Mouse (Mus musculus): ENCODE data around the gene Rab11fip3.
"Not testable (repeated sequence)": the region's sequence is repeated elsewhere in the genome, so short reads cannot be mapped to it uniquely, and the experiment has no call there.

The Rab11fip3 gene

DNA sequence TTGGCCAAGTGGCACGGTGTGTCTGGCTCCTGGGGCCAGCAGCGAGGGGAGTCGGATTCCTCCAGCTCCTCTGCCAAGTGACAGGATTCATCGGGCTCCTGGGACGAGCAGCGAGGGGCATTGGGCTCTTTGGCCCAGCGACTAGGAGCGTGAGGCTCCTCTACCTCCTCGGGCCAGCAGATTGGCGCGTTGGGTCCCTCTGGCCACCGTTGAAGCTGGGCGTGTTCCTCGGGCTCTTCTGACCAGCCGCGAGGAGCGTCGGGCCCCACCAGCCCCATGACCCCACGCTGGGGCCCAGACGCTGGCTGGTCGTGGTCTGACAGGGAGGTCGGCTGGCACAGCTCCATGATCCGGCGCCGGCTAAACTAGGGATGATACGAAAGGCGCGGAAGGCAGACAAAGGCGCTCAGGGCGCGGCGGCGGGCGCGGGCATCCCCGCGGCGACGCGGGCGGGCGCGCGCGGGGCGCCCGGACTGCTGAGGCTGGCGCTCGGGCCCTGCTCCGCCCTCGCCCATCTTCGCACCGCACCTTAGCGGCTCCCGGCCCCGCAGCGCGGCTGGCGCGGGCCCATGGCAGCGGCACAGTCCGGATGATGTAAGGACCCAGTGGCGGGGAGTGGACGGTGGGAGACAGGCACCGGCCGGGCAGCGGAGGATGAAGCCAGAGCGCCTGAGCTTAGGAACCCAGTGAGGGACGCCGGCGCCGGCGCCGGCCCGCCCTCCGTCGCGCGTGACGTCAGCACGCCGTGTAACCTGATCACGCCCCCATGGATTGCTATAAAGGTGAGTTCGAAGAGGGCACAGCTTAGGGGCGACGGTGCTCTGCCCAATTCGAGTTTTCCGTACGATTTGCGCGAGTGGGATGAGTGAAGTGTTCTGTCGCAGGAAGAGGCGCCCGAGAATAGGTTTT is at the start of gene Rab11fip3:
Rab11fip3 (minus strand) TSS at position 725 of the 909 bp plus-strand sequence.
- ATAC-seq (ENCODE audit: insufficient number of reproducible peaks, low FRiP score, low TSS enrichment), result peak; percentile 89

GRCm38 (mm10) chr17:26116503-26117258 is 47.3 kb upstream of the Rab11fip3 start:
- ATAC-seq (ENCODE audit: insufficient number of reproducible peaks, low FRiP score, low TSS enrichment), result no peak

DNA sequence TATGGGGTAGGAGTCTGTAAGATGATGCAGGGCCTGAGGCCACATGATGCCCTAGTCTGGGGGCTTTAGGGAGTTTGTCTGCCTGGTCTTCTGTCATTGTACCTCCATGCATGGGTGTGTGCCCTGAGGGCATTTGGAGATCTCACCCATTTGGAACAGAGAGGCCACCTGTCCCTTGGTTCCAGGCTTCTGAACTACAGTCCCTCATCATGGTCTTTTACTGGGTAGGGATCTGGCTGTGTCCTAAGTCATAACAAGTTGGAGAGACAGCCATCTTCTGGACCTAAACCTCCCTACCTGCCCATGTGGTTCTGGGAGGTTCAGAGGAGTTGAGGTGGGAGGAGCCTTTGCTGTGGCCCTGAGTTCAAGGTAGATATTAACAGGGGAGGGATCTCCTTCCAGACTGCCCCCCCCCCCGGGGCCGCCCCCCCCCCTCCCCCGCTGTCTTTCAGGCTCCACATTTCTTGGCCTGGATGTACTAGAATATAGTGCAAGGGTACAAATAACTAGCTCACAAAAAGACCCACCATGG is 46.7 kb upstream of the Rab11fip3 start:
- no peak for ATAC-seq (ENCODE audit: insufficient number of reproducible peaks, low FRiP score, low TSS enrichment)

- no peak for ATAC-seq (ENCODE audit: insufficient number of reproducible peaks, low FRiP score, low TSS enrichment)
Observed at GRCm38 (mm10) chr17:26115205-26115898, 46.0 kb upstream of the Rab11fip3 start.

- not testable (repeated sequence) for ATAC-seq (ENCODE audit: insufficient number of reproducible peaks, low FRiP score, low TSS enrichment)
Observed at GRCm38 (mm10) chr17:26114461-26114860, 45.1 kb upstream of the Rab11fip3 start.

DNA sequence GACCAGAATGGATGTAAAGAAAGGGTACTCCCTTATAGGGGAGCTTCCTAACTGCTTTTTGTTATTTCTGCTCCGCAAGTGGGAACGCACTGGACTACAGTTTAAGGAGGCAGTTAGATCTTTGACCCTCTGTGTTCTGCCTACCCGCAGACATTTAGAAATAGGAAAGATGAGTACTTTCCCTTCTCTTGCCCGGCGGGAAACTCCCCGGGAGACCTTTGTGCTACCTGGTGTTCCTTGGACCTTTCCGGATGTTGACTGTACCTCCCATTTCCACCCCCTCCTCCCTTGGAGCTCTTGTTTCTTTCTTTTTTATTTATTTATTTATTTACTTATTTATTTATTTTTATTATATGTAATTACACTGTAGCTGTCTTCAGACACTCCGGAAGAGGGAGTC is 44.7 kb upstream of the Rab11fip3 start:
- ATAC-seq (ENCODE audit: insufficient number of reproducible peaks, low FRiP score, low TSS enrichment), result no peak

DNA sequence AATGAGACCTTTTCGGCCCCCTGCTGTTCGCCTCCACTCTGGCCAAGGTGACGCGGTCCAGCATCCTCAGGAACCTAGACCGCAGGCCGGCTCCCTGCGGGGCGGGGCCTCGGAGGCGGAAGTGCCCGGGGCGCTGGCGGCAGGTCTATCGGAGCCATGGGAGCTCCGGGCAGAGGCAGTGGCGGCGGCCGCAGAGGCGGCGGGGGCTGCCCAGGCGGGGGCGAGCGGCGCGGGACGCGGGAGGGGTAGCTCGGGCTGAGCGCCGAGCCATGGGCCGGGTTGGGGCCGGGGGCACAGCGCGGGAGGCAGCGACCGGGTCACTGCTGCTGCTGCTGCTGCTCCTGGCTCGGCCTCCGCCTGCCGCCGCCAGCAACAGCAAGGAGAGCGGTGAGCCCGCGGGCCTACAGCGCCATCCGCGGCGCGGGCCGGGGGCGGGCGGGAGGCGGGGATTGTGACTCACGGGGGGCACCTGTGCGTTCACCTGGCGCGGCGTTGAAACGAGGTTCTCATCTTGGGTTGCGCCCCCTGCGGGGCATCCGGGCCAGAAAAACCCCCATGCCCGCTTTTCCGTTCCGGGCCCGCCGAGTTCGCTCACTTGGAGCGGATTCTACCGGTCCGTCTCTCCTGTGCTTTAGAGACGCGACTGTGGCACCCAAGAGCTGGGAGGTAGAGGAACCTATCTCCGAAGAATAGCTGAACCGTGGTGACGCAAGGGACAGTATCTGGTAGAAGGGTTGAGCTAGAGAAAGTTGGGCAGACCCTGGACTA is 44.0 kb upstream of the Rab11fip3 start, which contains the start of gene Tmem8:
Tmem8 (plus strand) TSS at position 119 of the 768 bp plus-strand sequence.
- peak; percentile 84; the same call in 1 of the 2 replicates for ATAC-seq (ENCODE audit: insufficient number of reproducible peaks, low FRiP score, low TSS enrichment)

- no peak for ATAC-seq (ENCODE audit: insufficient number of reproducible peaks, low FRiP score, low TSS enrichment)
Observed at GRCm38 (mm10) chr17:26112751-26113150, 43.4 kb upstream of the Rab11fip3 start.

- ATAC-seq (ENCODE audit: insufficient number of reproducible peaks, low FRiP score, low TSS enrichment), result no peak
Observed at GRCm38 (mm10) chr17:26111722-26112121, 42.4 kb upstream of the Rab11fip3 start.

DNA sequence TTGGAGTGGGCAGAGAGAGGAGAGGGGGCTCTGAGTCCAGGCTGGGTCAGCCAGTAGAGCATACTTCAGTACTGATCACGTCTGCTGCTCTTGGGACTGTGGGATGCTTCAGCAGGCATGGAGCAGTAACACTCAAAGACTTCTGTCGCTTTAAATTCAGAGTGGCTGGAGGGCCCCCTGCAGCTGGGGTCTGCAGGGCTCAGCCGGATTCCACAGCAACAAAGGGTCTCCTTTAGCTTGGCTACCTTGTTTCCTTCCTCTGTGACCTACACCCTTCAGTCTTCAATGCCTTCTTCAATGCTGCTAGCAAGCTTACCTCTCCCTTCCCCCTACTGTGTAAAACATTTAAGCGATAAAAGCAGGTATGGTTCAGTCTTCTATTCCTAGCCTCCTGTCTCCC is 41.7 kb upstream of the Rab11fip3 start:
- no peak for ATAC-seq (ENCODE audit: insufficient number of reproducible peaks, low FRiP score, low TSS enrichment)

DNA sequence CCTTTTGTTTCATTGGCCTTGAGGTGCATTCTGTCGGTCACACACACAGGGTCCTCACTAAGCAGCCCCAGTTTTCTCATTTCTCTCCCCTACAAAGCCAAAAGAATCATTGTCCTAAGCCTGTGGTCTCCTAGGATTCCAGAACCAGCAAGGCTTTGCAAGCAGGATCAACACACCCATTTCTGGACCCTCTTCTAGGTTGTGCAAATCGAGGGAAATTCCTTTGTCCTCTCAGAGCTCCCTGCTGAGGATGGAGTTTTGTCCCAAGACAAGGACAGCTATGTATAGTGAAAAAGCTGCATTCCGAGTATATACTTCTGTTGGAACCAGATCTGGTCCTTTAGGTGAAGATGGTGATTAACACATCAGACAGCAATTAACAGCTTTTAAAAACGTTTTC is 40.8 kb upstream of the Rab11fip3 start:
- ATAC-seq (ENCODE audit: insufficient number of reproducible peaks, low FRiP score, low TSS enrichment), result no peak

- ATAC-seq (ENCODE audit: insufficient number of reproducible peaks, low FRiP score, low TSS enrichment), result no peak
Observed at GRCm38 (mm10) chr17:26105619-26106018, 36.3 kb upstream of the Rab11fip3 start.

GRCm38 (mm10) chr17:26101478-26101877 is 32.1 kb upstream of the Rab11fip3 start:
- no peak for ATAC-seq (ENCODE audit: insufficient number of reproducible peaks, low FRiP score, low TSS enrichment)

- ATAC-seq (ENCODE audit: insufficient number of reproducible peaks, low FRiP score, low TSS enrichment), result no peak
Observed at GRCm38 (mm10) chr17:26100166-26100565, 30.8 kb upstream of the Rab11fip3 start.

DNA sequence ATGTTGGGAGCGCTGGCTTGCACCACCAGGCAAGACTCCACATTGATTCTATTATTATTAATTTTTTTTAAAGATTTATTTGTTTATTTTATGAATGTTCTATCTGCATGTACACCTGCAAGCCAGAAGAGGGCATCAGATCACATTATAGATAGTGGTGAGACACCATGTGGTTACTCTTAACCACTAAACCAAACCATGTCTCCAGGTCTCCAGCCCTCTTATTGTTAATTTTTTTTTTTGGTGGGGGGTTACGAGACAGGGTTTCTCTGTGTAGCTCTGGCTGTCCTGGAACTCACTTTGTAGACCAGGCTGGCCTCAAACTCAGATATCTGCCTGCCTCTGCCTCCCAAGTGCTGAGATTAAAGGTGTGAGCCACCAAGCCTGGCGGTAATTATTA is 30.0 kb upstream of the Rab11fip3 start:
- ATAC-seq (ENCODE audit: insufficient number of reproducible peaks, low FRiP score, low TSS enrichment), result not testable (repeated sequence)

DNA sequence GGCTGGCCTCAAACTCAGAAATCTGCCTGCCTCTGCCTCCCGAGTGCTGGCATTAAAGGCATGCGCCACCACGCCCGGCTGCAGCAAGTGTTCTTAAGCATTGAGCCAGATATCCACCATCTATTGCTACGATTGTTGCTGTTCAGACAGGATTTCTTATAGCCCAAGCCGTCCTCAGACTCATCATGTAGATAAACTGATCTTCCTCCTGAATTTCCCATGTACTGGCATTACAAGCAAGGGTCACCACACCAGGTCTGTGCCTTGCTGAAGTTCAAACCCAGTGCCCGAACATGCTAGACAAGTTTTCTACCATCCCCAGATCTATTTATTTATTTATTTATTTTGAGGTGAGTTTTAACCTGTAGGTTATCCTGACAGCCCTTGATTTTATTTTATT is 29.1 kb upstream of the Rab11fip3 start:
- ATAC-seq (ENCODE audit: insufficient number of reproducible peaks, low FRiP score, low TSS enrichment), result no peak

DNA sequence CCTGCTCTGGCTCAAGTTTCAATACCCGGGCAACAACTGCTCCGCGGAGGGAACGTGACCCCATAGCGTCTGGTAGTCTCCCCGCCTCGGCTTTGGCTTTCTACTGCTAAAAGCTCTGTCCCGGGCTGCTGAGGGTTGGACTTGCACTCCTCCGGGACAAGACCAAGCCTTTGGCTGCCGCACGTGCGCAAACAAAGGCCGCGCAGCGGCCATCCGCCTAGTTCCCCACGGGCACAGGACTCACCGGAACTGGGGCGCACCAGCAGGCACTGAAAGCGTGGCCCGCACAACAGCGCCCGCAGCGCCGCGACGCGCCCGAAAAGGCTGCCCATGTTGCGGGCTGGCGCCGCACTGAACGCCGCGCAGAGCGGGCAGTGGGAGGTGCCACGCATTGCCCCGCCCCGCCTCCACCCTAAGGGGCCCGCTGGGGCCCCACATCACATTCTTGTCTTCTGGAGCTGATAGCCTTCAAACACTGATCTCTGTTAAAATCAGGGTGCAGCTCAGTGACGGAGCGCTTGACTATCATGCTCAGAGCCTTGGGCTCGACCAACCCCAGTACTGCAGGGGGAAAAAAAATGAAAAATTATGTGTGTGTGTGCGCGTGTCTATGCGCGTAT is 25.9 kb upstream of the Rab11fip3 start, which contains the start of gene Nme4:
Nme4 (minus strand) TSS at position 482 of the 620 bp plus-strand sequence.
- peak; percentile 73; the same call in 1 of the 2 replicates for ATAC-seq (ENCODE audit: insufficient number of reproducible peaks, low FRiP score, low TSS enrichment)

GRCm38 (mm10) chr17:26094531-26095110 is 25.3 kb upstream of the Rab11fip3 start:
- ATAC-seq (ENCODE audit: insufficient number of reproducible peaks, low FRiP score, low TSS enrichment), result no peak
